ENCODE assay signal across 8 mouse cellular contexts in genomic region chr15:99909339-99909996, GRCm38 (mm10). TPM values are rescaled to one million over a fixed set of nuclear protein-coding genes. Genes with fewer than 3 reads are reported as not detected.
DNase-seq lines count a peak whose midpoint lies in the region; ATAC-seq lines count a peak whose summit lies in the region.

No protein-coding gene starts in this region.

- 0 out of 2 replicates have a peak, but pooled peaks have one; percentile 61 for ATAC-seq in erythroblast, adult 5-6 weeks (replicated peaks; ENCODE audit: low FRiP score, poor library complexity, severe bottlenecking)
- ATAC-seq in megakaryocyte, adult 5-6 weeks (ENCODE audit: poor library complexity, severe bottlenecking): 0 out of 2 replicates have a peak, but pooled peaks have one; percentile 49

- peak; percentile 67 for DNase-seq in NIH3T3 (ENCODE audit: low read depth)
- DNase-seq in cerebellum, adult 18-20 months: peak; percentile 27 to 50
- DNase-seq in heart, postnatal 4 days: peak; percentile 36
- DNase-seq in layer of hippocampus, postnatal 10 days (ENCODE audit: low spot score in 2 of 2): peak; percentile 26 to 27
- DNase-seq in right cerebral cortex, postnatal 14 days: peak; percentile 14
- DNase-seq in thymus, postnatal 4 days: peak; percentile 47

RNA-seq across cellular contexts. Expression of gene Lima1, which starts 34.2 kb away (rescaled TPM):
- 1.9 and 2.9 TPM in 2 replicates for total RNA-seq in erythroblast, adult 5-6 weeks (2015; ENCODE audit: low replicate concordance)
- total RNA-seq in erythroblast, adult 5-6 weeks (2017; ENCODE audit: low replicate concordance): 2.8 and 4.7 TPM in 2 replicates
- 10 to 100 TPM; 26.9 to 32.3 TPM for total RNA-seq in heart, postnatal 4 days (2021)
- 10 to 100 TPM; 15.3 to 15.5 TPM for total RNA-seq in layer of hippocampus, postnatal 10 days (2021)
- 17.7 and 22.6 TPM in 2 replicates for total RNA-seq in megakaryocyte, adult 5-6 weeks (2015)
- total RNA-seq in megakaryocyte, adult 5-6 weeks (2017): 27.1 and 37.8 TPM in 2 replicates

RNA-seq across cellular contexts. Expression of gene Fam186a, which starts 57.4 kb away (rescaled TPM):
- total RNA-seq in erythroblast, adult 5-6 weeks (2015; ENCODE audit: low replicate concordance): not detected in 2 replicates
- not detected in 2 replicates for total RNA-seq in erythroblast, adult 5-6 weeks (2017; ENCODE audit: low replicate concordance)
- under 1 TPM; 0.14 to 0.16 TPM for total RNA-seq in heart, postnatal 4 days (2021)
- under 1 TPM; 0.04 to 0.18 TPM for total RNA-seq in layer of hippocampus, postnatal 10 days (2021)
- total RNA-seq in megakaryocyte, adult 5-6 weeks (2015): not detected in 2 replicates
- total RNA-seq in megakaryocyte, adult 5-6 weeks (2017): not detected in 2 replicates

Comparison
In these comparisons a context has a peak if more than half of its experiments do, and no peak if none do; other contexts are left out.
1. Peak in every context shown above with its lines: DNase-seq and ATAC-seq.
2. DNase-seq: peak in every context shown above with its lines; median percentile 67 in NIH3T3; 47 in thymus, postnatal 4 days; 38 in cerebellum, adult 18-20 months; 36 in heart, postnatal 4 days; 26 in layer of hippocampus, postnatal 10 days; 14 in right cerebral cortex, postnatal 14 days.